Mouse (Mus musculus) 416B (cell line): Measurements from ENCODE around the gene Hoxd11.

Experiments
- DNase-seq: peaks from one replicate; pipeline ENCODE4 v3.0.0; 2011; ENCODE audit warnings: low read depth

The Hoxd11 gene

GRCm38 (mm10) chr2:74695813-74696430 is 16.6 kb downstream of the Hoxd11 start:
- no peak for DNase-seq

- DNase-seq = no peak
Measured at GRCm38 (mm10) chr2:74696442-74697335, 17.3 kb downstream of the Hoxd11 start.

- DNase-seq = no peak
Measured at GRCm38 (mm10) chr2:74697567-74698121, 18.3 kb downstream of the Hoxd11 start, which contains the start of gene Hoxd9. Gene Hoxd9 (plus strand): TSS chr2:74697727.

DNA sequence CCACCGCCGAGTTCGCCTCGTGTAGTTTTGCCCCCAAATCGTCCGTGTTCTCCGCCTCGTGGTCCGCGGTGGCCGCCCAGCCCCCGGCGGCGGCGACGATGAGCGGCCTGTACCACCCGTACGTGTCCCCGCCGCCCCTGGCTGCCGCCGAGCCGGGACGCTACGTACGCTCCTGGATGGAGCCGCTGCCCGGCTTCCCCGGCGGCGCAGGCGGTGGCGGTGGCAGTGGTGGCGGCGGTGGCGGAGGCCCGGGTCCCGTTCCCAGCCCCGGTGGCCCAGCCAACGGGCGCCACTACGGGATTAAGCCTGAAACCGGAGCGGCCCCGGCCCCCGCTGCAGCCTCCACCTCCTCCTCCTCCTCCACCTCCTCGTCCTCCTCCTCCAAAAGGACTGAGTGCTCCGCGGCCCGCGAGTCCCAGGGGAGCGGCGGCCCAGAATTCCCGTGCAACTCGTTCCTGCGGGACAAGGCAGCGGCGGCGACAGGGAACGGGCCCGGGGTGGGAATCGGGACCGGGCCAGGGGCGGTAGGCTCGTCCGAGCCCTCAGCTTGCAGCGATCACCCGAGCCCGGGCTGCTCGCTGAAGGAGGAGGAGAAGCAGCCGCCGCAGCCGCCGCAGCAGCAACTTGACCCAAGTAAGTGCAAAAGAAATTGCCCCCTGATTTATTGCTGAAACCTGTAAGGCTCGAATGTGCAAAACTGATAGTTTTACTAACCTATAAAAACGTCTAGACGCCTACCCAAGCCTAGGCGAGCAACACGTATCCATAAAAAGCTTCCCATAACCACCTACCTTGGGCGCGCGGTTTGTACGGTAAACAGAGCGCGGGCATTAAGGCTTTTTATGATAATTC is 19.1 kb downstream of the Hoxd11 start:
- no peak for DNase-seq

DNA sequence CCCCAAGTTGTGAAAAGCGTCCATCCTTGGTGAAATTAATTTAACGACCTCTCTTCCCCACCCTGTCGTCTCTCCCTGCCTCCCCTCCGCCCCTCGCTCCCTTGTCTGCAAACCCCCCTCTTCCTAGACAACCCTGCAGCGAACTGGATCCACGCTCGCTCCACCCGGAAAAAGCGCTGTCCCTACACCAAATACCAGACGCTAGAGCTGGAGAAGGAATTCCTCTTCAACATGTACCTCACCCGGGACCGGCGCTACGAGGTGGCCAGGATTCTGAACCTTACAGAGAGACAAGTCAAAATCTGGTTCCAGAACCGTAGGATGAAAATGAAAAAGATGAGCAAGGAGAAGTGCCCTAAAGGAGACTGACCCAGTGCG is 19.7 kb downstream of the Hoxd11 start:
- DNase-seq = no peak

DNA sequence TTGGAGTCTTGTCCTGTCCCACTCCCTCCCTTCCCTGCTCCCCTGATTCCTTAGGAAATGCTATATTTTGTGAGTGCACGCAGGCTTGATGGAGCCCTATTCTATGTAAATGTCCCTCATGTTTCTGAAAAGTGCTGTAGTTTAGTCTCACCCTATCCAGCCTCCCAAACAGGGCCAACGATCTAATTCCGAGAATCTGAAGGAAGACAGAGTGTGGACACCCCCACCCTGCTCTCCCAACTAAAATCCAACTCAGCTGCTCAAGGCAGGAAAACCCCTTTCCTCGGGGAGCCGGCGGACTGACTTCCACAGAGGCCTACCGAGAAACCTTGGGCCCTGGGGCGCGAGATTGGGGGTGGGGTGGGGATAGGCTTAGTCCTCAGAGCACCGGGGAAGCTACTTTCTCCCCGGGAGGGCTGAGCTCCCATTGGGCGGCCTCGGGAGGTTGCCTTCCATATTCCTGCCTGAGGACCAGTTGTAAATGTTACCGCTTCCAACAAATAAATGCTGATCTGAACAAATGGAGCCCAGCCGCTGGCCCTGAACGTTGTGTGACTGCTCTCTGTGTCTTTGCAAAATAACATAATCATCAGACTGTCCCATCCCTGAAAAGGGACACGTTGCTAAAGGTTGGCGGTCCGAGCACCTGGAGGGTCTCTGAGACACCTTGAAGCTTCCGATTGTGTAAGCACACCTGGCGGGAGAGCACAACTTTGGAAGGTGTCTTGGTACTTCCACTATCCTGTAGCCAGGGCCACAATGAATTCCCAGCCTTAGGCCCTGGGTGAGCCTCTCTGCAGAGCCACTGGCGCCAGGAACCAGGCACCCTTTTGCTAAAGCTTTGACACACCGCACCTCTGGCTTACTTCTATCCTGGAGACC is 20.5 kb downstream of the Hoxd11 start:
- DNase-seq = no peak

GRCm38 (mm10) chr2:74700546-74701112 is 21.3 kb downstream of the Hoxd11 start:
- no peak for DNase-seq

GRCm38 (mm10) chr2:74701949-74702819 is 22.8 kb downstream of the Hoxd11 start:
- peak; percentile 47 for DNase-seq

- no peak for DNase-seq
Measured at GRCm38 (mm10) chr2:74702820-74703219, 23.5 kb downstream of the Hoxd11 start.

DNA sequence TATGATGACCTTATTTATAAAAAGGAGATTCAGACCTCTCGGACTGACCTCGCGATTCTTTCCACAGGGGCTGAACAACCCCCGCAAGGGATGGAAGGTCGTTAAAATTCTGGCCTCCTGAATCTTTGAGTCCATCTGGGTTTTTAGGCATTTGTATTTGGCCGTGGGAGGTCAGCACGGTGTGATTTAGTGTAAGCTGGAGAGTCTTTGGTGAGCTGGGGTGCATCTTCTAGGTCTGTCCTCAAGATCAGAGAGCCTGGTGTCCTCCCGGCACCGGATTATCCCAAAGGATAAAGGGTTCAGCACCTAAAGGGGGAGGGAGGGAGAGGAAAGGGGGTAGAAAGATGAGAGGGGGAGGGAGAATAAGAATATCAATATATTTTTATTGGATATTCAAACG is 24.0 kb downstream of the Hoxd11 start:
- DNase-seq = no peak

GRCm38 (mm10) chr2:74703720-74704392 is 24.5 kb downstream of the Hoxd11 start:
- DNase-seq = no peak

GRCm38 (mm10) chr2:74704393-74704998 is 25.1 kb downstream of the Hoxd11 start, which contains the start of gene Hoxd8:
Gene Hoxd8 (plus strand): TSS chr2:74704615.
- no peak for DNase-seq

DNA sequence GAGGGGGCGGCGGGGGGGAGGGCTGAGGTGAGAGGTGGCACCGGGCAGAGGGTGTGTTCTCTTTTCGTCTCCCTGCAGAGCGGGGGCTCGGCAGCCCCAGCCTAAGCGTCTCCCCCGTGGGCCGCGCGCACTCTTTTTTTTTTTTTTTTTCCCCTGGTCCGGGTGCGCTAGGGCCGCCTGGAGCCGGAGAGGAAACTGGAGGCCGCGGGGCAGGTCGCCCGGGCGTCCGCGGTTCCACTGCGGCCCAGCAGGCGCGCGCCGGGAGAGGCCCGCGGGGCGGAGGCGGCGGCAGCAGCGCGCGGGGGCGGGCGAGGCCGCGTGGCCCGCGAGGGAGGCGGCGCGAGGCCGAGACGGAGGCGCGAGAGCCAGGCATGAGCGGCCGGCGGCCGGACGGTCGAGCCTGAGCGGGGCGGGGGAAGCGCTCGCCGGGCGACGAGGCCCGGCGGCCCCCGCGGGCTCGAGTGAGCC is 25.7 kb downstream of the Hoxd11 start:
- DNase-seq = no peak

DNA sequence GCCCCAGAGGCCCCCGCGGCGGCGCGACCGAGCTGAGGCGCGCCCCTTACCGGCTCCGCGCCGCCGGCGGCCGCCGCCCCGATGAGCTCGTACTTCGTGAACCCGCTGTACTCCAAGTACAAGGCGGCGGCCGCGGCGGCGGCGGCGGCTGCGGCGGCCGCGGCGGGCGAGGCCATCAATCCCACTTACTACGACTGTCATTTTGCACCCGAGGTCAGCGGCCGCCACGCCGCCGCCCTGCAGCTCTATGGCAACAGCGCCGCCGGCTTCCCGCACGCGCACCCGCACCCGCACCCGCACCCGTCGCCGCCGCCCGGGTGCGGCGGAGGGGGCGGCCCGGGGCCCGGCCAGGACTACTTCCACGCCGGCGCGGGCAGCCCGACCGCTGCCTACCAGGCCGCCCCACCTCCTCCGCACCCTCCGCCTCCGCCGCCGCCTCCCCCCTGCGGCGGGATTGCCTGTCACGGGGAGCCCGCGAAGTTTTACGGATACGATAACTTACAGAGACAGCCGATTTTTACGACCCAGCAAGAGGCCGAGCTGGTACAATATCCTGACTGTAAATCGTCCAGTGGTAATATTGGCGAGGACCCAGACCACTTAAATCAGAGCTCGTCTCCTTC is 26.2 kb downstream of the Hoxd11 start:
- no peak for DNase-seq

DNA sequence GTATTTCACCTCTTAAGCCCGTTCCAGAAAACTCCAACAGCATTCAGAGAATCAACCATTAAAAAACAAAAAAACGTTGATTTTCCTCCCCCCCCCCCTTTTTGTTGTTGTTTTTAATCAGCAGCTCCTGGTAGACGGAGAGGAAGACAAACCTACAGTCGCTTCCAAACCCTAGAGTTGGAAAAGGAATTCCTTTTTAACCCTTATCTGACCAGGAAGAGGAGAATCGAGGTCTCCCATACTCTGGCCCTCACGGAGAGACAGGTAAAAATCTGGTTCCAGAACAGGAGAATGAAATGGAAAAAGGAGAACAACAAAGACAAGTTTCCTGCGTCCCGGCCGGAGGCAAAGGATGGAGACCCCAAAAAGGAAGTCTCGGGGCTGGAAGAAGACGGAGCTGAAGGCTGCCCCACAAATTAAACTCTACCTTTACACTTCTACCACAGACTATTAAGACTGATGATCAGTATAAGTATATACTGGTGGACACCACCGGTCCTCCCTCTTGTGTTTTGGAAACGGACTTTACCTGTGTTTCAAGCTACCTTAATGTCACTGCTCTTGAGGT is 27.1 kb downstream of the Hoxd11 start:
- DNase-seq = no peak

GRCm38 (mm10) chr2:74707599-74707998 is 28.2 kb downstream of the Hoxd11 start:
- DNase-seq = no peak

DNA sequence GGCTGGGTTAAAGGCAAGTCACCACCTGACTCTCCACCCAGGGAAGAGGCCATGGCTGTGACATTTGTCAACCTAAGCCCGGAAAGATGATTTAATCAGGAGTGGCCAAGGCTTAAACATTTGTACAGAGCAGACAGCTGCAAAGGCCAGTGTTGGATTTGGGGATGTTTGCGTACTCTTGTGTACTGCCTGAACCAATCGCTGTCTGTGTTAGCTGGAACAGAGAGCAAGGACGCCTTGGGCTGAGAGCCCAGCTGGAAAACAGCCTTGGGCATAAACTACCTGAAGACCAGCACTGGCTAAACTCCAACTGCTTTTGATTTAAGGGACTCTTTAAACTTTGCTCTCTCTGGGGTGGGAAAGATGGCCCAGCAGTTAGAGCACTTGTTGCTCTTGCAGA is 29.3 kb downstream of the Hoxd11 start:
- no peak for DNase-seq
